Mouse (Mus musculus) mesoderm, embryonic 11.5 days (tissue): ENCODE data around the gene Tex19.1.
A peak's percentile ranks its signal among the peaks of the same experiment; 100 is the strongest.

Experiments used
- DNase-seq: peaks from one replicate; pipeline ENCODE4 v3.0.0-alpha.2; 2012; ENCODE audit warnings: low read depth, low spot score

Tex19.1 gene

DNA sequence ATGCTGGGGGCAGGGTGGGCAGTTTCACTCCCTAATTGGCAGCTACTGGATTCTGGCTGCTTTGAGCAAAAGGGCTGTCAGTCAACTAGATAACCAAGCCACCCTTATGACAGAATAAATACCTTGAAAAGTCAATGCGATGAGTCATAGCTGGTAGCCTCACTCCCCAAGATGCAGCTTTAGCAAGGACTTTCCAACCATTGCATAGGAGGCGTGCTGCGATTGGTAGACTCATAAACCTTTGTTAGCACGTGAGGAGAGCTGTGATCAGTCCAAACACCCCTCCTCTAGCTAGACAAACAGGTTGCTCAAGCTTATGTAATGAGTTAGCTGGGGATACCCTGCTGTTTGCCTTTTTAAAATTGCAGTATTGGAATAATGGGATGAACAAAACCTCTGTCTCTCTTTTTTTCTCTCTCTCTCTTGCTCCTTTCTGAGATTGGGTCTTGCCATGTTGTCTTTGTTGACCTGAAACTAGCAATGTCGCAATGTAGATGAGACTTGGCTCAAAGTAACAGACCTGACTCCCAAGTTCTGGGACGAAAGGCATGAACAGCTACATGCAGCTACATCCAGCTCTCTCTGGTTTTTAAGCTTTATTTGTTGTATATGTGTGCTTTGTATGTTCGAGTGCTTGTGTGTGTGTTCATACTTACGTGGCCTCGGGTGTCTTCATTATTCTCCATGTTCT lies 2.5 kb upstream of the Tex19.1 start:
- no peak for DNase-seq

DNA sequence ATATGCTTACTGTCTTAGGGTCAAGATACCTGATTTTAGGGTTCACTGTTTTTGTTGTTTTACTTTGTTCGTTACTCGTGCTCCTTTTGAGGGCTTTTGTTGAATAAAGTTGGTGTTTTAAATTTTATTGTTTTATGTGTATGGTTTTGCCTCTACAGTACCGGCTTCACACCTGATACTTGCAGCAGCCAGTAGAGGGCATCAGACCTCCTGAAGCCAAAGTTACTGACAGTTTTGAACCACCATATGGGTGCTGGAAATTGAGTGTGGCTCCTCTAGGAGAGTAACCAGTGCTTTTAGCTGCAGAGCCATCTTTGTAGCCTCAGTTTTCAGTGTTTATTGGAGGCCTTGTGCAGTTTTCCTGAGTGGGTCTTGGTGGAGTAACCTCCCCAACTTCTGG lies 2.2 kb downstream of the Tex19.1 start:
- no peak for DNase-seq

- no peak for DNase-seq
Observed at GRCm38 (mm10) chr11:121154203-121154602, 8.3 kb downstream of the Tex19.1 start.

DNA sequence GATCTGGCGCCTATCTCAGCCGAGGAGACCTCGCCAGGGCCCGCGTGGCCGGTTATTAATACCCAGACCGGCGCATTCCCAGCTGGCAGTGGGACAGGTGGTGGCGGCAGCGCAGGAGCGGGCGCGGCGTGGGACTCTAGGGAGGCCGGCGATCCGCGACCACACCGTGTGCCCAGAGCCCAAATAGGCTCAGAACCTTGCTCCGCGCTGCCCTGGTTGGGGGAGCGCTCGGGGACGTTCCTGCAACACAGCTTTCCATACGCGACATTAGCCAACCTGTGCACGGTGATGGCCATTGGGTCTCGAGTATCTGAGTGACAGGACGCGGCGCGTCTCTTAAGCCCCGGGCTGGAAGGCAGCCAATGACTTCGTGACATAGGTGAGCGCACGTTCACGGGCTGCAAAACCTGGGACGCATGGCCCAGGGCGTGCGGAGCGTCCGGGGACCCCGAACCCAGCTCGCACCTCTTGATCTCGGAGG lies 10.5 kb downstream of the Tex19.1 start:
- no peak for DNase-seq

- DNase-seq = no peak
Observed at GRCm38 (mm10) chr11:121159971-121160370, 14.0 kb downstream of the Tex19.1 start, which contains the start of gene Uts2r. TSS of gene Uts2r (plus strand) at chr11:121160271.

DNA sequence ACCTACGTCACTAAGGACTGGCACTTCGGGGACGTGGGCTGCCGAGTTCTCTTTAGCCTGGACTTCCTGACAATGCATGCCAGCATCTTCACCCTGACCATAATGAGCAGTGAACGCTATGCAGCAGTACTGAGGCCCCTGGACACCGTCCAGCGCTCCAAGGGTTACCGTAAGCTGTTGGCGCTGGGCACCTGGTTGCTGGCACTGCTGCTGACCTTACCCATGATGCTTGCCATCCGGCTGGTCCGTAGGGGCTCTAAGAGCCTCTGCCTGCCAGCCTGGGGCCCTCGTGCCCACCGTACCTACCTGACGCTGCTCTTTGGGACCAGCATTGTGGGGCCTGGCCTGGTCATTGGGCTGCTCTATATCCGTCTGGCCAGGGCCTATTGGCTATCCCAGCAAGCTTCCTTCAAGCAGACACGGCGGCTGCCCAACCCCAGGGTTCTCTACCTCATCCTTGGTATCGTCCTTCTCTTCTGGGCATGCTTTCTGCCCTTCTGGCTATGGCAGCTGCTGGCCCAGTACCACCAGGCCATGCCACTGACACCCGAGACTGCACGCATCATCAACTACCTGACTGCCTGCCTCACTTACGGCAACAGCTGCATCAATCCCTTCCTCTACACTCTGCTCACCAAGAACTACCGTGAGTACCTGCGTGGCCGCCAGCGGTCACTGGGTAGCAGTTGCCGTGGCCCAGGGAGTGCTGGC lies 14.8 kb downstream of the Tex19.1 start:
- no peak for DNase-seq

GRCm38 (mm10) chr11:121163751-121164150 lies 17.8 kb downstream of the Tex19.1 start:
- no peak for DNase-seq

DNA sequence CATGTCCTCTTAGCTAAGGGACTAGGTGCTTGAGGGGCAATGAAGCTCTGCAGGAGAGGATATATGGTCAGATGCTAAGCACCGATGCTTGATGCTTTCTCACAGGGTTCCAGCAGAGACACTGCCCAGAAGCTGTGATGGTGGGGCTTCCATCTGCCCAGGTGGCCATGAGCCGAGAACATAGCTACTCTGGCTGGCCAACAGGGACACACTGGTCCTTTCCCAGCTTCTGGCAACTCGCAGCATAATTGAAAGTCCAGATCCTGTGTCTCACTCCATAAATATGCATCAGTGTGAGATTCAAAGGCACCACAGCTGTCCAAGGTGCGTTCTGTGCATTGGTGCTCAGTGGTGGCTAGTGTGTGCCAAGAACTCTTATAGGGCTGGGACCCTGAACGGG lies 27.3 kb downstream of the Tex19.1 start:
- no peak for DNase-seq

DNA sequence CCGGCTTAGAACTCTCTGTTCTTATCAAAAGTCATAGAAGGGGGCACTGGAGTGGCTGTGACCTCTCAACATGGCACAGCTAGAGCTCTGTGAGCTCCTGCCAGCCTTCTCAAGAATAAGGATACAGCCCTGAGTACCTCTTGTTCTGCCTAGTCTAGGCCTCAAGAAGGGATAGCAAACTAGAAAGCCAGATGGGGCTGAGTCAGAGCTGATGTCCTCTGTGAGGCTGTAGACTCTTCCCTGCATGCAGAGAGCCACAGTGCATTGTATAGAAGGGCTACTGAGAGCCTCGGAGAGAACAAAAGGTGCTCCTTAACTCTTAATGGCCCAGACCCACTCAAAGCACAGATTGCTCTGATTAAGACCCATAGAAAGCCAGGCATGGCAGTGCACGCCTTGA lies 28.3 kb downstream of the Tex19.1 start:
- DNase-seq = no peak

DNA sequence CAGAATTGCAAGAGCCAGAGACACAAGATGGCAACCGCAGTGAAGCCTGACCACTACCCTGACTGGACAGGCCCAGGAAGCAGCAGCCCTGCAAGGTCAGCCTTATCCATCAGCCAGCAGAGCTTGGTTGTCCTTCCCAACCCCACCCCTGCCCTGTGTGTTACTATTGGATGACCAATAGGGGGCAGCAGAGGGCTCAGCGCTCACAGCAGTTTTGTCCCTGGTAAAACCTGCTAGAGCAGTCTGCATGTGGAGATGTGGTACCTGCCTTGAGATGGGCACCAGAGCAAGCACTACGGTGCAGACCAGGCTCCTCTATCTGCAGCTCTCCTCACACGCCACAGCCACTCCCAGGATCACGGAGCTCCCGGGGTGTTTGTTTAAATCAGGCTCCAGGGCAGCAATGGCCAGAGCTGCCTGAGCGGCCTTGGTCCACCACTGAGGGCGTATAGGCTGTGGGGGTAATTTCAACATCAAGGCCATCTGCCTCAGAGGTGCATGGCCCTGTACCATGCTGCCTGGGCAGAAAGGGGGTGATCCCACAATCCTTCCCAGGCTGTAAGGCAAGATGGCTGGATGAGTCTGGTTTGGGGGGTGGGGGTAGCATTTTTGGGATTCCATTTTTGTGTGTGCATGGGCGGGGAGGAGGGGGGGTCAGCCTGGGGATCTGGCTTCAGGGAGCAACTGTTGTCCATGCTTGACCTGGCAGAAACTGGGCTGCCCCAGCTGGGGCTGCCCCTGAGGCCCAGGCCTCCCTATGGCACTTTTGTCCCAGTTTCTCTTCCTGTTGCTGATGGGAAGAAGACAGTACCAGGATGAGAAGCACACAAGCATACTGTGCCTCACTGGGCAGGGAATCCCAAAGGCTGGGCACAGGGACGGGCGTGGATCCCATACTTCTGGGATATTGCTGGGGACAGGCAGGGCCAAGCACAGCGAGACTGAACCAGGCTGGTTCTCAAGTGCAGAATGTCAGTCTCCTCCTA lies 30.6 kb downstream of the Tex19.1 start:
- DNase-seq = peak; percentile 66

DNA sequence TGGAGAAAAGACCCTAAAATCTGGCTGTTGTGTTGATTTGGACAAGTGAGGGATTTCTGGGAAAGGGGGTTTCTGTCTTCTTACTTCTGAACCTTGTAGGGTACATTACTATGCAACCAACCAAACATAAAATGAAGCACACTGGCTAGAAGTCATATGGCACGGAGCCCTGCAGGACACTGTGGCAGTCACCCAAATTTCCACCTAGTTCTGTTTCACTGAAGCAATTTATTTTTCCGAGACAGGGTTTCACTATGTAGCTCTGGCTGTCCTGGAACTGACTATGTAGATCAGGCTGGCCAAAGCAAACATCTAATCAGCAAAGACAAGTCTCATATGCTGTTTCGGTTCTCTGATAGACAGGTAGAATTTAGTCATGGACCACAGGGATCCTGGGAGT lies 43.7 kb downstream of the Tex19.1 start:
- no peak for DNase-seq

DNA sequence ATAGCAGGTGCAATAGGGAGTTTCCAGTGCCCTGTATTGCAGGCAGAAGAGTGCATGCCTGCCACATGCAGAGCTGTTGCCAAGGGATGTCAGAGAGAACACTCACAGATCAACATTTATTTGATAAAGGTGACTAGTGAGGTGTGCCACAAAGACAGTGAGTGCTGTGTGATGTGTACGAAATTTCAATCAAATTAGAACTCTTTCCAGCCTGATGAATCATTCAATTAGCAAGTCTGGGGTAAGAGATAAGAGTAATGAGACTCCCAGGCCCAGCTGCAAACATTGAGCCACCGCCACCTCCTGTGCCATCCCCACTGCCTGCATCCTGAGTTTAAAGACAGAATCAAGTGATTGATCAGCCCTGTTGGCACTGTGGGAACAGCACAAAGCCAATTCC lies 46.8 kb downstream of the Tex19.1 start:
- DNase-seq = no peak

- no peak for DNase-seq
Observed at GRCm38 (mm10) chr11:121193415-121193814, 47.5 kb downstream of the Tex19.1 start.
